Mouse (Mus musculus) C2C12 (cell line): ENCODE data around the gene Ebf1. TPM values are rescaled to one million over a fixed set of nuclear protein-coding genes. Genes with fewer than 3 reads are reported as not detected.
"Not testable (repeated sequence)": the region's sequence is repeated elsewhere in the genome, so short reads cannot be mapped to it uniquely, and the experiment has no call there.

ENCODE experiments used
- H3K27me3 ChIP-seq: one replicate; pipeline ENCODE4 v1.6.1; 2011; ENCODE audit not compliant: control insufficient read depth, insufficient read depth, insufficient read length
- H3K36me3 ChIP-seq: one replicate; pipeline ENCODE4 v1.6.1; 2011; ENCODE audit not compliant: control insufficient read depth, insufficient read depth
- H3K4me3 ChIP-seq: one replicate; pipeline ENCODE4 v1.5.1; 2011; ENCODE audit warnings: mild to moderate bottlenecking, control low read depth; ENCODE audit not compliant: poor library complexity, insufficient read depth, severe bottlenecking
- H3K79me2 ChIP-seq: one replicate; pipeline ENCODE4 v1.6.1; 2011; ENCODE audit not compliant: control insufficient read depth, insufficient read depth
- H3K79me3 ChIP-seq: one replicate; pipeline ENCODE4 v1.6.1; 2011; ENCODE audit warnings: low read depth, control low read depth
- H3ac ChIP-seq: one replicate; pipeline ENCODE3; 2011; ENCODE audit warnings: low read depth; ENCODE audit not compliant: control insufficient read depth, insufficient read length
- CEBPB ChIP-seq: IDR thresholded peaks from one replicate; pipeline ENCODE4 v1.6.1; 2011; ENCODE audit warnings: low read depth, mild to moderate bottlenecking, control low read depth, moderate library complexity
- CTCF ChIP-seq: IDR thresholded peaks from one replicate; pipeline ENCODE4 v1.5.1; 2011; ENCODE audit not compliant: control insufficient read depth, insufficient read depth, insufficient read length
- FOSL1 ChIP-seq: IDR thresholded peaks from one replicate; pipeline ENCODE4 v1.8.0; 2011; ENCODE audit warnings: mild to moderate bottlenecking, low read length; ENCODE audit not compliant: poor library complexity, insufficient read depth, severe bottlenecking
- MAX ChIP-seq: IDR thresholded peaks from one replicate; pipeline ENCODE4 v1.6.1; 2011; ENCODE audit warnings: mild to moderate bottlenecking, control low read depth
- MYOD1 ChIP-seq: IDR thresholded peaks from one replicate; pipeline ENCODE4 v1.6.1; 2011; ENCODE audit warnings: low read depth; ENCODE audit not compliant: control insufficient read depth, insufficient read length
- MYOG ChIP-seq: IDR thresholded peaks from one replicate; pipeline ENCODE4 v1.6.1; 2011; ENCODE audit not compliant: control insufficient read depth, insufficient read length; ENCODE audit errors: extremely low read depth
- USF1 ChIP-seq: IDR thresholded peaks from one replicate; pipeline ENCODE4 v1.6.1; 2011; ENCODE audit warnings: low read depth, mild to moderate bottlenecking, control low read depth, moderate library complexity
- long read RNA-seq, 2 experiments: library from polyadenylated mRNA; unstranded; transcript quantifications; one replicate each; pipeline ENCODE4 v2.0.0; 2019 to 2020
- polyA plus RNA-seq: library from polyadenylated mRNA; unstranded; fragments of >200 nt; fragmentation: generic; extraction: Trizol; gene quantifications from one replicate; pipeline ENCODE4 v1.2.1, GENCODE M21; 2012; ENCODE audit warnings: missing spikeins

Ebf1 gene
- 4.3 TPM for polyA plus RNA-seq
- long read RNA-seq, experiment 1, partial matches to known transcripts, result 4 of 6 reads
- long read RNA-seq, experiment 1, other reads (novel, unspliced or antisense), result 2 of 6 reads
- long read RNA-seq, experiment 2, partial matches to known transcripts, result 0 of 2 reads
- long read RNA-seq, experiment 2, other reads (novel, unspliced or antisense), result 2 of 2 reads

- Histone ChIP-seq H3ac (peak within 1 kb of the TSS; percentile 100), H3K4me3 (peak within 1 kb of the TSS; percentile 78), H3K79me2 (peaks cover 43% of the 10 kb centered on the region), H3K27me3 (no peaks in the 10 kb centered on the region), H3K79me3 (peaks cover 22% of the 10 kb centered on the region), H3K36me3 (peaks cover 9% of the 10 kb centered on the region)
- no peak for TF ChIP-seq CEBPB
- no peak for TF ChIP-seq USF1
- no peak for TF ChIP-seq CTCF
- TF ChIP-seq MYOD1, result no peak
- TF ChIP-seq MYOG, result no peak
- TF ChIP-seq FOSL1, result no peak
- TF ChIP-seq MAX, result no peak
Measured at GRCm38 (mm10) chr11:44616788-44617712, at the start of gene Ebf1. Ebf1 (plus strand) TSS chr11:44617317.

- not testable (repeated sequence) for H3K79me2 ChIP-seq, H3K79me3 ChIP-seq, H3K27me3 ChIP-seq, H3K4me3 ChIP-seq, H3ac ChIP-seq, H3K36me3 ChIP-seq
Measured at GRCm38 (mm10) chr11:44570336-44570735, 46.8 kb upstream of the Ebf1 start.

GRCm38 (mm10) chr11:44572781-44573180, 44.3 kb upstream of the Ebf1 start:
- no peak overlapping the region for H3ac ChIP-seq
- H3K79me2 ChIP-seq, result no peaks in the 10 kb centered on the region
- H3K79me3 ChIP-seq, result no peaks in the 10 kb centered on the region
- H3K27me3 ChIP-seq, result no peaks in the 10 kb centered on the region
- H3K4me3 ChIP-seq, result no peak overlapping the region
- TF ChIP-seq FOSL1, result no peak
- TF ChIP-seq MAX, result no peak
- no peak for TF ChIP-seq CTCF
- no peak for TF ChIP-seq USF1
- no peak for TF ChIP-seq CEBPB
- no peak for TF ChIP-seq MYOG
- TF ChIP-seq MYOD1, result no peak
- H3K36me3 ChIP-seq, result no peaks in the 10 kb centered on the region

GRCm38 (mm10) chr11:44573396-44573795, 43.7 kb upstream of the Ebf1 start:
- no peak overlapping the region for H3K4me3 ChIP-seq
- H3K79me3 ChIP-seq, result no peaks in the 10 kb centered on the region
- no peak overlapping the region for H3ac ChIP-seq
- no peaks in the 10 kb centered on the region for H3K79me2 ChIP-seq
- H3K36me3 ChIP-seq, result no peaks in the 10 kb centered on the region
- no peak for TF ChIP-seq USF1
- no peak for TF ChIP-seq MAX
- TF ChIP-seq FOSL1, result no peak
- TF ChIP-seq MYOG, result no peak
- no peak for TF ChIP-seq MYOD1
- no peak for TF ChIP-seq CEBPB
- TF ChIP-seq CTCF, result no peak
- H3K27me3 ChIP-seq, result no peaks in the 10 kb centered on the region

- no peak for TF ChIP-seq CTCF
- no peak for TF ChIP-seq USF1
- TF ChIP-seq CEBPB, result no peak
- no peak for TF ChIP-seq FOSL1
- no peak for TF ChIP-seq MAX
- TF ChIP-seq MYOD1, result no peak
- TF ChIP-seq MYOG, result no peak
- no peaks in the 10 kb centered on the region for H3K27me3 ChIP-seq
- H3K4me3 ChIP-seq, result no peak overlapping the region
- H3K79me2 ChIP-seq, result no peaks in the 10 kb centered on the region
- H3K36me3 ChIP-seq, result no peaks in the 10 kb centered on the region
- no peak overlapping the region for H3ac ChIP-seq
- H3K79me3 ChIP-seq, result no peaks in the 10 kb centered on the region
Measured at GRCm38 (mm10) chr11:44574391-44574790, 42.7 kb upstream of the Ebf1 start.
